Mouse (Mus musculus) Patski (cell line): ENCODE results near the gene Dmac1. TPM values are rescaled to one million over a fixed set of nuclear protein-coding genes. Genes with fewer than 3 reads are reported as not detected.

Experiments used
- ATAC-seq: fragments of 100-300 bp; one replicate; pipeline ENCODE4 v1.8.0; 2021
- CTCF ChIA-PET: fragments of 350-600 bp; sonication (Branson Sonifier 250); formaldehyde crosslinking; loops from one replicate; lab custom pipeline; 2022; ENCODE audit warnings: inconsistent platforms; lab: Charles Lee
- POLR2A ChIA-PET: fragments of 350-600 bp; sonication (Branson Sonifier 250); formaldehyde crosslinking; loops from one replicate; lab custom pipeline; 2022; ENCODE audit warnings: antibody characterized with exemption, inconsistent platforms; lab: Charles Lee
- DNase-seq: peaks from one replicate; pipeline ENCODE4 v3.0.0-alpha.2; 2011; ENCODE audit warnings: low read depth, low spot score
- H3K27me3 ChIP-seq: fragments of 371-371 bp; one replicate; pipeline ENCODE4 v1.5.1; 2021
- CTCF ChIP-seq: fragments of 100-300 bp; IDR thresholded peaks from one replicate; pipeline ENCODE4 v1.5.1; 2021
- in situ Hi-C: fragments of 300-500 bp; cut with MboI; formaldehyde crosslinking; loops from 3 replicates; pipeline ENCODE4 v1.11.1; 2018; ENCODE audit warnings: low pct_unique_long_range_greater_than_20kb, mixed read lengths
- polyA plus RNA-seq: library from polyadenylated mRNA; unstranded; gene quantifications from one replicate; pipeline ENCODE4 v1.2.3, GENCODE M21; 2021

The Dmac1 gene
- 25.1 TPM for polyA plus RNA-seq

DNA sequence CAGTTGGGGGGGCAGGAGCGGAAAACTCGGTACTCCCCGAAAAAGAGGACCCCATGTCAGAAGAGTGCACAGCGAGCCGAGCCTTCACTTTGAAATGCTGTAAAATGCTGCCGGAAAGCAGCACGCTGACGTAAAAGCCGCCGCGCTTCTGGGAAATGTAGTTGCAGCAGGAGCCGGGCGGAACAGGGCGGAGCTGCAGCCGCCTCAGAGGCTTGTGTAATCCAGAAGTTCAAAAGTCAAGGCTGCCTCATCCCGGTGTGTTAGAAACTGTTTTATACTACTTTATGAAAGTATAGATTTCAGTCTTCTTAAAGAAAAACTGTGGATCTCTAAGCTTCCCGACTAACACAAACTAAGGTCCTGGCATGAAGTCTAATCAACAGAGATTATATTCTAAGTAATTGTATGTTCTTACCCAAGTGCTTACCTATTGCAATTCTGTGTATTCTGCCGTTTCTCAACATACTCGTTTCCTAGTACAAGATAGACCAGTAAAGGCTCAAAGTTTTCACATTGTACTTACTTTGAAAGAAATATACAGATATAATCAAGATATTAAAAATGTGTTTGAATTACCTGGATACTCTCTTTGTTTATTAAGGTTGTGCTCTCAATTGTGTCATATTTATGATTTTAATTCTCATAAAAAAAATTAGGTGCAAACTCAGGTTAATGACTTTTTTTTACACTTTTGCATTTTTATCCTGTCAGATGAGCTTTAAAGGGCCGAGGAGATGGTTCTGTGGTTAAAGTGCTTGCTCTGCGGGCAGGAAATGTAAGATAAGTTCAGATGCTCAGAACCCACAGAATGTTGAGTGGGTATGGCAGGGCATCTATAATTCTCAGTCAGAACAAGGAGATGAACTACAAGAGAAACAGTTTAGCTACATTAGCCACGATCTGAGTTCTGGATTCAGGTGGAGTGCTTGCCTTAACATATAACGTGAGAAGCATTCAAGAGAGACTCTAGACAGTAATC is at the start of gene Dmac1:
Gene Dmac1, minus strand, starts transcription at position 109 of the 979 bp plus-strand sequence.
- TF ChIP-seq CTCF = no peak
- peak; percentile 99 for ATAC-seq

DNA sequence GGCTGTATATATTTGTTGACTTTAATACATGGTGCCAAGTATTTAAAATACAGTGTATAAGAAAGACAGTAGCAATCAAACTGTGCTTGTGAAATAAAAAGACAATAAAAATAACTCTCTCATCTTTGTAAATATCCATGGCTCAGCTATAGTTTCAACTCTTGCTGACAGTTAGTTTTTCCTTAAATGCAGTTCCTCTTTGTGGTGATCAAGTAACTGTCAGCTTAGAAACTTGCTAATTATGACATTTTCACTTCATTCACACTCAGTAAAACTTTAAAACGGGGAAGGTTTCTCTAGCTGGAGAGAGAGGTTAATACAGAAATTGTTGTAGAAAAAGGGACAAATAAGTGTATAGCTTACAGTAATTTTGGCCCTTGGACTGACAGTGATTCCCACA is 37.3 kb upstream of the Dmac1 start:
- no peak for TF ChIP-seq CTCF
- in situ Hi-C loops = no loop called here
- DNase-seq = no peak
- ChIA-PET CTCF (no interaction called here), POLR2A (no interaction called here)
- no peaks in the 10 kb centered on the region for H3K27me3 ChIP-seq
- no peak for ATAC-seq

More for the DNA sequence above, at the start of gene Dmac1:
- ChIA-PET CTCF (no interaction called here), POLR2A (no interaction called here)
- DNase-seq = peak; percentile 49
- in situ Hi-C loops = no loop called here
- H3K27me3 ChIP-seq = no peaks in the 10 kb centered on the region

DNA sequence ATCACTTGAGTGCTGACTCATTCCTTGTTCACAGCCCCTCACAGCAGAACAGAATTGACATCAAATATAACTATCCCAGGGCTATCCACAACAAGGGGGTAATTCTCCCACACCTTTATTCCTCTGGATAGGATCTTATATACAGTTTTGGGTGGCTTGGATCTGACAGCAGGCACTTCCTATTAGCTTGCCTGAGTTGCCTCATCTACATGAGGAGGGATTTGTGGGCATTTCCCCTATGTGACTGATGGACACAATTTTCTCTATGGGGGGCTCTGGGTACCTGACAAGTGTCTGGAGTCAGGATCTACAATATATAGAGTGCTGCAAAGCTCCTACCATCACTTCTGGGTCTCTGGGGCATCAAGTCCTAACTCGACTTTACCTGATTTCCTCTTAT is 36.9 kb upstream of the Dmac1 start:
- POLR2A ChIA-PET = no interaction called here
- H3K27me3 ChIP-seq = no peaks in the 10 kb centered on the region
- CTCF ChIA-PET = no interaction called here
- in situ Hi-C loops = no loop called here
- DNase-seq (no peak), ATAC-seq (no peak)
- TF ChIP-seq CTCF = no peak

DNA sequence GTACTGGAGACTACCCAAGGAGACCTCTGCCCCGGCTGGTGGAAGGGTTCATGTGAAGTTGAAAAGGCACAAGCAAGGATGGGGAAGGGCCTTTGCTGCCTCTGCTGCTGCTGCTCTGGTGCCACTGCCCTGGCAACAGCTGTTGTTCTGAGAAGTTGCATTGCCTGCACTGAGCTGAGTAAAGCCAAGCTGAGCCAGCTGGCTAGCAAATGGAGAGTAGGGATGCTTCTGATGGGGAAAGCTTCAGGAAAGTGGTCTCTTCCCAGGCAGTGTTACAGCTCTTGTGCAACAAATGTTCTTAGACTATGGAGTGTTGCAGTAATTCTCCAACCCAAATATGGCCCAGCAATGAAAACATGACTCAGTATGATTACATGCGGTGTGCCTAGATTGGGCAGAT is 33.8 kb upstream of the Dmac1 start:
- in situ Hi-C loops = no loop called here

DNA sequence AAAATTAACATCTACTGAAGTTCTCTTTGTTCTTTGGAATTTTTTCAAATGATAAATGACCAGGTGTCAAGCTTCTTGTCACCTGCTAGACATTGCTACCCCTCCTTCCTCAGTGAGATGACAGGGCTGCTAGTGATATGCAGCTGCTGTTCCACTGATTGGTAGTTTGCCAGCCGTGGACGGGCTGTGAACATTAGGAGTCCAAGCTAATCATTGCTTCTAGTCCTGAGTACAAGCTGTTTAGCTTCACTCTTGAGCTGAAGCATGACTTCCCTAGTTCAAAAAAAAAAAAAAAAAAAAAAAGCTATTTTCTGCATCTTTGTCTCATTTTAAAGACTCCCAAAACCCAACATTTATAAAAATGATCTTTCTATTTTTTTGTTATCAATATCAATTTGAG is 33.2 kb upstream of the Dmac1 start:
- no peak for DNase-seq

More for the DNA sequence above, 33.8 kb upstream of the Dmac1 start:
- no peaks in the 10 kb centered on the region for H3K27me3 ChIP-seq
- ATAC-seq (no peak), DNase-seq (no peak)
- ChIA-PET CTCF (interaction anchor here (1.2 kb wide), 1 partner anchor 9 kb away, joined by 3 read pairs; no protein-coding TSS in a partner anchor), POLR2A (no interaction called here)
- no peak for TF ChIP-seq CTCF

DNA sequence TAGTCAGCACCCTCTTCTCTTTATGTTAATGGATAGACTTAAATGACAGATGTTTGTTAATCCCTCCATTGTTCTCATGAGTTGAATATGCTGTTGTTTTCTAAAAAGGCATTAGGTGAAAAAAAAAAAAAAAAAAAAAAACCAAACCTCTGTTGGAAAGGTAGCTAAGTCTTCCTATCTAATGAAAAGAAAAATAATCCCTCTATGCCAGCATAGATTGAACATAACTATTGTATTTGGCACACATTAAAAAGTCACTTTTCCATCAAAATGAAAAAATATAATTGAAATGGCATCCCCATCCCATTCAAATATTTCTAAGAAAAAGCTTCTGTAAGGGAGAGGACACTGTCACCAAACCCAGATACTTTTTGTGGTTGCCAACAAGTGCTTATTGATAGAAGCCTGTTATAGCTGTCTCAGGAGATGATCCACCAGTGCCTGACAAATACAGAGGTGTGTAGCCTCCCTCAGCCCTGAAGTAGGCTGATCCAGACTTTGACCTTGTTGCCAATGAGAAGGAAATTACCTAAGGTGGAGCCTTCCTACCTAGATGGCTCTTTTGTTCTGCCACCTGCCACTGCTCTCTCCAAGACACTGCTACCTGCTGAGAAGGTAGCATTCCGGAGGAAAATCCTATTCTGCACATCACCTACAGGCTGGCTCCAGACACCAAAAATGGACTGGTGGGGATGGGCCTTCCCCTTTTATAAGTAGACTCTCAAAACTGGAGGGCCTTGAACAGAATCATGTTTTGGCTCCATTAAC is 22.3 kb upstream of the Dmac1 start:
- peaks cover 9% of the 10 kb centered on the region for H3K27me3 ChIP-seq
- in situ Hi-C loops = no loop called here
- POLR2A ChIA-PET = no interaction called here
- no peak for TF ChIP-seq CTCF
- ATAC-seq = no peak
- CTCF ChIA-PET = no interaction called here
- no peak for DNase-seq

More for the DNA sequence above, 33.2 kb upstream of the Dmac1 start:
- POLR2A ChIA-PET = no interaction called here
- in situ Hi-C loops = no loop called here
- no peak for TF ChIP-seq CTCF
- CTCF ChIA-PET = interaction anchor here (1.2 kb wide), 1 partner anchor 9 kb away, joined by 3 read pairs; no protein-coding TSS in a partner anchor
- ATAC-seq = no peak
- no peaks in the 10 kb centered on the region for H3K27me3 ChIP-seq

DNA sequence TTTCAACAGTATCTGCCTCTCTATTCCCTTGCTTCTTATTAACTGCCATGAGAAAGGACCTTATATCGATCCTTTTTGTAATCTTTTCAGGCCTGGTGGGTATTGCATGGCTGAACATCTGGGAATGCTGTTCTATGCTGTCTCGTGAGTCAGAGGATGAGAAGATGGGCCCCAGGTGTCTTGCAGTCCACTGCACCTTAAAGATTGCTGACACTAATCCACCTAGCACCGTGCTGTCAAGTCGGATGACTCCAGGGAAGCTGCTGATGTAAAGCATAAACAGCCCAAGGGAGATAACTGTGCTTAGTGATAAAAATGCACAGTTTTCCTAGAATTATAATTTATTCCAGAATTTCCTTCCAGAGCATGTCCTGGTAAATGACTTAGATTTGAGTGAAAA is 14.2 kb upstream of the Dmac1 start:
- TF ChIP-seq CTCF = no peak
- ChIA-PET CTCF (no interaction called here), POLR2A (no interaction called here)
- in situ Hi-C loops = no loop called here
- ATAC-seq (no peak), DNase-seq (no peak)
- peaks cover 12% of the 10 kb centered on the region for H3K27me3 ChIP-seq

DNA sequence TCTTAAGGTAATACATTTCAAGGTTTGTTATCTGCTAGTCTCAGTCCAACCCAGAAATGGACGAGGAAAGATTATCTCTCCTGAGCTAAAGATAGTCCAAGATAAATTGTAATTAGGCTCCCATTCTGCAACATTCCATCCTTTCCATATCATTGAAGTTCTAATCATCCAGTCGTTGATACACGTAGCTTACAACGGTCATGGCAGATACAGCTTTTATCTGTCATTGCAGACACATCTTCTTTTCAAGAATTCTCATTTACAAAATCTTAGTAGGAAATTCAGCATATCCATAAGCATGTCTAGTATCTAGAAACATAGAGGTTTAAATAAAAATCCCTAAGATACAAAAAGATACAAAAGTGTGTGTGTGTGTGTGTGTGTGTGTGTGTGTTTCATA is 13.0 kb upstream of the Dmac1 start:
- no peak for TF ChIP-seq CTCF
- ChIA-PET CTCF (no interaction called here), POLR2A (no interaction called here)
- ATAC-seq (no peak), DNase-seq (no peak)
- in situ Hi-C loops = no loop called here
- H3K27me3 ChIP-seq = peaks cover 12% of the 10 kb centered on the region

DNA sequence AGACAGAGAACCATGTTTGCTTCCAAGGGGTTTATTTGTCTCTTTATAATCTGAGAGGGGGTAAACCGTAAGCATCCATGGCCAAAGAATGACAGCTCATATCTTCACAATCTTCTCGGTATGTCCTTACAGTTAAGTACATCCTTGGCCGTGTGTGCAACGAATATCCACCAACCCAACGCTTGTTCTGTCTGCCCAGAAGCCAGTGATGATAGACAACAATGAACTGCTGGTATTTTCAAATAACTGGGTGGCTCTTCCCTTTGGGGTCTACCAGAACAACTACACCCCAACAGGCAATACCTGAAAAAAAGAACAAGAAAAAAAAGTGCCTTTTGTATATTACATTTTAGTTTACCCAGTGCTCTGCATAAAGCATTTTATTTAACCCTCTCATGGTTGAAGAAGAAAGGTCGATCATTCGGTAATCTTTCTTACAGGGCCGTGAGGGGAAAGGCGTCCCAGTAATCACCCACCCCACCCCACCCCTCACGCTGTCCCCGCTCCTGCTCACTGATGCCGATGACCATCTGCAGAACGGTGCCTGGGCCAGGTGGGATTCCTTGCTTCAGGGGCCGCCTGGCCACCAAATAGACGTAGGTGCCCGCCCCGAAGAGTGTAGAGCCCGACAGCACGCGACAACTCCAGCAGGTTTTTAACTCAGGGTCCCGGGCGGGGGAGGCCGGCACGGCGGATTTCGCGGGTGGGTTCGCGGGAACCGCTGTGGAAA is 473 bp downstream of the Dmac1 start:
- ATAC-seq (peak; percentile 86), DNase-seq (no peak)
- in situ Hi-C loops = no loop called here
- TF ChIP-seq CTCF = no peak
- H3K27me3 ChIP-seq = no peaks in the 10 kb centered on the region
- POLR2A ChIA-PET = no interaction called here
- CTCF ChIA-PET = no interaction called here

- no peaks in the 10 kb centered on the region for H3K27me3 ChIP-seq
- POLR2A ChIA-PET = no interaction called here
- CTCF ChIA-PET = no interaction called here
- ATAC-seq = no peak
- no peak for DNase-seq
- TF ChIP-seq CTCF = no peak
- in situ Hi-C loops = no loop called here
Measured at GRCm38 (mm10) chr4:75275737-75276136, 2.4 kb downstream of the Dmac1 start.
